Mouse (Mus musculus) intestine, embryonic 14.5 days (tissue): Measurements from ENCODE around the gene Oscp1. TPM values are rescaled to one million over a fixed set of nuclear protein-coding genes. Genes with fewer than 3 reads are reported as not detected.
A peak's percentile ranks its signal among the peaks of the same experiment; 100 is the strongest.

ENCODE experiments used
- ATAC-seq: fragments of 200-750 bp; cut with Nextera tagmentation; replicated peaks from 2 replicates; pipeline ENCODE4 v1.8.0; 2017; ENCODE audit warnings: low read depth, moderate number of reproducible peaks, moderate TSS enrichment, moderate library complexity; ENCODE audit not compliant: low FRiP score, low TSS enrichment
- DNase-seq: peaks from one replicate; pipeline ENCODE4 v3.0.0-alpha.2; 2018; ENCODE audit warnings: low spot score
- H3K27ac ChIP-seq: fragments of 300-500 bp; sonication (generic); 2 replicates; pipeline ENCODE4 v1.5.1; 2014; ENCODE audit warnings: low read depth, mild to moderate bottlenecking, control low read depth
- H3K27me3 ChIP-seq: fragments of 300-500 bp; sonication (generic); replicated peaks from 2 replicates; pipeline ENCODE4 v1.6.1; 2014; ENCODE audit warnings: low read length, control low read depth; ENCODE audit not compliant: control insufficient read depth, insufficient read depth
- H3K36me3 ChIP-seq: fragments of 300-500 bp; sonication (generic); 2 replicates; pipeline ENCODE4 v1.6.1; 2014; ENCODE audit warnings: low read length, control low read depth; ENCODE audit not compliant: control insufficient read depth, insufficient read depth
- H3K4me1 ChIP-seq: fragments of 300-500 bp; sonication (generic); replicated peaks from 2 replicates; pipeline ENCODE4 v1.6.1; 2014; ENCODE audit warnings: low read length, control low read depth, mixed read lengths; ENCODE audit not compliant: control insufficient read depth, insufficient read depth
- H3K4me2 ChIP-seq: fragments of 300-500 bp; sonication (generic); 2 replicates; pipeline ENCODE4 v1.6.1; 2014; ENCODE audit warnings: low read length
- H3K4me3 ChIP-seq: fragments of 300-500 bp; sonication (generic); 2 replicates; pipeline ENCODE4 v1.5.1; 2014; ENCODE audit warnings: low read depth, low read length, control low read depth, mixed read lengths
- H3K9ac ChIP-seq: fragments of 300-500 bp; sonication (generic); 2 replicates; pipeline ENCODE4 v1.6.1; 2014; ENCODE audit warnings: mild to moderate bottlenecking, low read length
- H3K9me3 ChIP-seq: fragments of 300-500 bp; sonication (generic); 2 replicates; pipeline ENCODE4 v1.6.1; 2016; ENCODE audit warnings: low read length, control low read depth; ENCODE audit not compliant: control insufficient read depth
- WGBS: fragments of 180-500 bp; shearing (Covaris S2); extraction: QIAGEN DNeasy Blood & Tissue Kit; methylation state at CpG from one replicate; pipeline ENCODE4 v1.1.7; 2014; 5-methylcytosine and 5-hydroxymethylcytosine counted together
- polyA plus RNA-seq: library from polyadenylated mRNA; unstranded; fragments of >200 nt; fragmentation: Nextera tagmentation; extraction: Ambion mirVana; gene quantifications from 2 replicates; pipeline ENCODE4 v1.2.1, GENCODE M21; 2014

Oscp1 gene
- polyA plus RNA-seq, 1 experiment from 2014 or later, result 12.1 TPM

GRCm38 (mm10) chr4:126035413-126035812 lies 23.0 kb upstream of the Oscp1 start:
- Histone ChIP-seq H3K27me3 (no peaks in the 10 kb centered on the region), H3K4me3 (no peak overlapping the region), H3K27ac (no peak overlapping the region), H3K4me2 (no peak overlapping the region), H3K4me1 (no peaks in the 10 kb centered on the region), H3K36me3 (no peaks in the 10 kb centered on the region), H3K9ac (no peak overlapping the region), H3K9me3 (no peaks in the 10 kb centered on the region)
- 85% methylated on average over 5 of the region's 5 CpGs for WGBS
- ATAC-seq (no peak), DNase-seq (no peak)

GRCm38 (mm10) chr4:126046851-126047585 lies 11.3 kb upstream of the Oscp1 start, which contains the start of gene Mrps15:
Mrps15 (plus strand) TSS chr4:126046925.
- WGBS, result under 1% methylated on average over 56 of the region's 56 CpGs
- DNase-seq, result peak; percentile 93
- H3K9ac ChIP-seq, result peak within 1 kb of the TSS; percentile 76

GRCm38 (mm10) chr4:126051617-126052016 lies 6.7 kb upstream of the Oscp1 start:
- H3K4me1 ChIP-seq, result peaks cover 10% of the 10 kb centered on the region
- DNase-seq, result no peak
- ATAC-seq, result no peak
- no peaks in the 10 kb centered on the region for H3K9me3 ChIP-seq
- no peak overlapping the region for H3K9ac ChIP-seq
- H3K27me3 ChIP-seq, result no peaks in the 10 kb centered on the region
- 87% methylated on average over 7 of the region's 7 CpGs for WGBS
- H3K27ac ChIP-seq, result no peak overlapping the region
- H3K4me2 ChIP-seq, result no peak overlapping the region
- peaks cover 58% of the 10 kb centered on the region for H3K36me3 ChIP-seq
- H3K4me3 ChIP-seq, result no peak overlapping the region

More at GRCm38 (mm10) chr4:126046851-126047585, 11.3 kb upstream of the Oscp1 start, which contains the start of gene Mrps15:
- H3K4me3 ChIP-seq, result peak within 1 kb of the TSS; percentile 94
- H3K9me3 ChIP-seq, result no peaks in the 10 kb centered on the region
- no peaks in the 10 kb centered on the region for H3K27me3 ChIP-seq
- peaks cover 24% of the 10 kb centered on the region for H3K36me3 ChIP-seq
- H3K4me2 ChIP-seq, result peak within 1 kb of the TSS; percentile 75
- H3K4me1 ChIP-seq, result peaks cover 10% of the 10 kb centered on the region
- ATAC-seq, result peak; percentile 96
- H3K27ac ChIP-seq, result peak within 1 kb of the TSS; percentile 75

- peak overlapping the region; percentile 52; the same call in 1 of the 2 replicates for H3K27ac ChIP-seq
- 13% methylated on average over 19 of the region's 19 CpGs for WGBS
- ATAC-seq (peak; percentile 26; the same call in 1 of the 2 replicates), DNase-seq (peak; percentile 51)
- H3K4me2 ChIP-seq, result peak overlapping the region; percentile 78
- H3K9ac ChIP-seq, result peak overlapping the region; percentile 34
- H3K27me3 ChIP-seq, result no peaks in the 10 kb centered on the region
- H3K4me1 ChIP-seq, result peaks cover 3% of the 10 kb centered on the region; the same call in 1 of the 2 replicates
- peak overlapping the region; percentile 68 for H3K4me3 ChIP-seq
- no peaks in the 10 kb centered on the region for H3K9me3 ChIP-seq
- peaks cover 31% of the 10 kb centered on the region for H3K36me3 ChIP-seq
These were observed 895 bp upstream of the Oscp1 start for GRCm38 (mm10) chr4:126057207-126058133.

- ATAC-seq, result no peak
- 32% methylated on average over 9 of the region's 9 CpGs for WGBS
- DNase-seq, result no peak
- Histone ChIP-seq H3K4me2 (peak overlapping the region; percentile 78), H3K27me3 (no peaks in the 10 kb centered on the region), H3K9ac (peak overlapping the region; percentile 34), H3K4me1 (peaks cover 3% of the 10 kb centered on the region; the same call in 1 of the 2 replicates), H3K27ac (no peak overlapping the region), H3K4me3 (peak overlapping the region; percentile 68), H3K36me3 (peaks cover 20% of the 10 kb centered on the region), H3K9me3 (no peaks in the 10 kb centered on the region)
These were observed 615 bp downstream of the Oscp1 start for GRCm38 (mm10) chr4:126058997-126059362.

- H3K4me1 ChIP-seq, result peaks cover under 1% of the 10 kb centered on the region; the same call in 1 of the 2 replicates
- DNase-seq (no peak), ATAC-seq (no peak)
- H3K9me3 ChIP-seq, result no peaks in the 10 kb centered on the region
- no peaks in the 10 kb centered on the region for H3K27me3 ChIP-seq
- H3K9ac ChIP-seq, result no peak overlapping the region
- 62% methylated on average over 1 of the region's 1 CpGs for WGBS
- H3K4me3 ChIP-seq, result no peak overlapping the region
- no peak overlapping the region for H3K27ac ChIP-seq
- no peaks in the 10 kb centered on the region for H3K36me3 ChIP-seq
- H3K4me2 ChIP-seq, result no peak overlapping the region
These were observed 4.5 kb downstream of the Oscp1 start for GRCm38 (mm10) chr4:126062856-126063255.

- Histone ChIP-seq H3K4me3 (no peak overlapping the region), H3K9ac (no peak overlapping the region), H3K36me3 (no peaks in the 10 kb centered on the region), H3K4me2 (no peak overlapping the region), H3K9me3 (no peaks in the 10 kb centered on the region), H3K27ac (no peak overlapping the region), H3K27me3 (no peaks in the 10 kb centered on the region), H3K4me1 (no peaks in the 10 kb centered on the region)
- WGBS, result 90% methylated on average over 7 of the region's 7 CpGs
- DNase-seq (no peak), ATAC-seq (no peak)
These were observed 6.9 kb downstream of the Oscp1 start for GRCm38 (mm10) chr4:126065241-126065640.

- ATAC-seq, result no peak
- Histone ChIP-seq H3K4me1 (no peaks in the 10 kb centered on the region), H3K36me3 (no peaks in the 10 kb centered on the region), H3K9me3 (no peaks in the 10 kb centered on the region), H3K4me3 (no peak overlapping the region), H3K9ac (no peak overlapping the region), H3K27ac (no peak overlapping the region), H3K27me3 (no peaks in the 10 kb centered on the region), H3K4me2 (no peak overlapping the region)
- WGBS, result 73% methylated on average over 15 of the region's 15 CpGs
- no peak for DNase-seq
These were observed 9.2 kb downstream of the Oscp1 start for GRCm38 (mm10) chr4:126067401-126068077.
